Mouse (Mus musculus) kidney, postnatal 0 days (tissue): Measurements from ENCODE around the gene Smim23. TPM values are rescaled to one million over a fixed set of nuclear protein-coding genes. Genes with fewer than 3 reads are reported as not detected.

Source experiments
- ATAC-seq: fragments of 200-750 bp; cut with Nextera tagmentation; replicated peaks from 2 replicates; pipeline ENCODE4 v1.8.0; 2017; ENCODE audit warnings: low read depth, moderate number of reproducible peaks, moderate TSS enrichment, moderate library complexity; ENCODE audit not compliant: low FRiP score
- DNase-seq: peaks from one replicate; pipeline ENCODE4 v3.0.0-alpha.2; 2016; ENCODE audit warnings: low spot score
- H3K27ac ChIP-seq: fragments of 300-500 bp; sonication (generic); 2 replicates; pipeline ENCODE4 v1.5.1; 2014; ENCODE audit warnings: mild to moderate bottlenecking
- H3K27me3 ChIP-seq: fragments of 300-500 bp; sonication (generic); 2 replicates; pipeline ENCODE4 v1.6.1; 2014; ENCODE audit warnings: low read length, mixed read lengths; ENCODE audit not compliant: insufficient read depth
- H3K36me3 ChIP-seq: fragments of 300-500 bp; sonication (generic); 2 replicates; pipeline ENCODE4 v1.6.1; 2014; ENCODE audit warnings: low read length, mixed read lengths; ENCODE audit not compliant: insufficient read depth
- H3K4me1 ChIP-seq: fragments of 300-500 bp; sonication (generic); replicated peaks from 2 replicates; pipeline ENCODE4 v1.6.1; 2014; ENCODE audit warnings: antibody characterized with exemption, low read length, mixed read lengths; ENCODE audit not compliant: insufficient read depth
- H3K4me2 ChIP-seq: fragments of 300-500 bp; sonication (generic); 2 replicates; pipeline ENCODE4 v1.6.1; 2014; ENCODE audit warnings: mild to moderate bottlenecking, low read length, moderate library complexity, mixed read lengths
- H3K4me3 ChIP-seq: fragments of 300-500 bp; sonication (generic); replicated peaks from 2 replicates; pipeline ENCODE4 v1.5.1; 2014; ENCODE audit warnings: low read depth, low read length
- H3K9ac ChIP-seq: fragments of 300-500 bp; sonication (generic); 2 replicates; pipeline ENCODE4 v1.6.1; 2014; ENCODE audit warnings: low read depth, low read length
- H3K9me3 ChIP-seq: fragments of 300-500 bp; sonication (generic); replicated peaks from 2 replicates; pipeline ENCODE4 v1.6.1; 2016; ENCODE audit warnings: low read length, inconsistent platforms, mixed read lengths
- CTCF ChIP-seq: IDR thresholded peaks from 2 replicates; pipeline ENCODE4 v1.5.1; 2016; ENCODE audit warnings: antibody characterized with exemption, low read depth, mild to moderate bottlenecking, moderate library complexity
- WGBS: fragments of 180-500 bp; shearing (Covaris S2); extraction: QIAGEN DNeasy Blood & Tissue Kit; methylation state at CpG from one replicate; pipeline ENCODE4 v1.1.7; 2014; 5-methylcytosine and 5-hydroxymethylcytosine counted together
- polyA plus RNA-seq: library from polyadenylated mRNA; unstranded; fragments of >200 nt; fragmentation: Nextera tagmentation; extraction: Ambion mirVana; gene quantifications from 2 replicates; pipeline ENCODE4 v1.2.1, GENCODE M21; 2015

Smim23 gene
- not detected in 2 replicates for polyA plus RNA-seq

DNA sequence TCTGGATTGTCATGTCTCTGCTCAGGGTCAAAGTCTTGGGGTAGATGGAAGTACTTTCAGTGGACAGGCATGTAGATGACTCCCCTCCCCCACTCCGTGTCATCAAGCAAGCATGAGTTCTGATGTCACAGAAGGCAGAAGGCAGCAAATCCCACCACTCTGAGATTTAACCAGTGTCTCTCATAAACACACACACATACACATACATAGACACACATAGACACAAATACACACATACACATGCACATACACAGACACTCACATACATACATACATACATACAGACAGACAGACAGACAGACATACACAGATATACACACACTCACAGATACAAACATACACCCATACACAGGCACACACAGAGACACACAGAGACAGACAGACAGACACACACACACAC lies at the start of gene Smim23:
Gene Smim23, minus strand, starts transcription at position 101 of the 400 bp plus-strand sequence.
- Histone ChIP-seq H3K4me1 (no peaks in the 10 kb centered on the region), H3K27me3 (no peaks in the 10 kb centered on the region), H3K9me3 (no peaks in the 10 kb centered on the region), H3K36me3 (no peaks in the 10 kb centered on the region), H3K27ac (no peak within 1 kb of the TSS), H3K4me3 (no peak within 1 kb of the TSS), H3K4me2 (no peak within 1 kb of the TSS), H3K9ac (no peak within 1 kb of the TSS)
- ATAC-seq (no peak), DNase-seq (no peak)
- WGBS = 85% methylated on average over 1 of the region's 1 CpGs
- TF ChIP-seq CTCF = no peak

DNA sequence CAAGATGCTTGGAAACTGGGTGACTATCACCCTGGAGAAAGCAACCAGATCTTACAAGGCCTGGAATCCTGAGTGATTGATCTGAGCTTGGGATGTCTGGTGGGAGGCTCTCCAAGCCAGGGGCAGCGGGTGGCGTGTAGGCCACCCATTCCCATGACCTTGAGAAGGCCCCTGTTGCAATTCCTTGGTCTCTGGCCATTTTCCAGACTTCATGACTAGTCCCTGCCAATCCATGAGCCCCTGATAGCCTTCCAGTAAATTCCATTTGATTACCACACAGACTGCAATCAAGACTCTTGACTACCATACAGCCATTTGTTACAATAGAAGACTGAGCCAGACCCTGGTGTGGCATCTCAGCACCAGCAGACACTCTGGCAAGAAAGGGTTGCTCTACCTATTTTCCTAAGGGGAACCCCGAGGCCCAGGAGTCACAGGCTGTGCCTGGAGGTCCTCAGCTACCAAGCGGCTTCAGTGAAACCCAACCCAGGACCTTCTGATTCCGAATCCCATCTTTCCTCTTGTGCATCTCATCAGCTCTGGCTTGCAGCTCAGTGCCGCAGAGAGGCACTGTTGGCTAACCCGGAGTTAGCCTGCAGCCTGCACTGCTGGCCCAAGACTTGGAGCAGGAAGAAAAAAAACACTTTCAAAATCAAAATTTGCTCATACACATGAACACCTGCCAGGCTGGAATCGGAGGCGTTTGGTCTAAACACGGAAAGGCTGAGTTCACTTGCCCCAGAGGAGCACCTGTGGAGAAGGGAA lies 44.4 kb upstream of the Smim23 start:
- ATAC-seq = no peak
- Histone ChIP-seq H3K9me3 (no peaks in the 10 kb centered on the region), H3K27me3 (no peaks in the 10 kb centered on the region), H3K4me2 (no peak overlapping the region), H3K4me3 (no peak overlapping the region), H3K4me1 (no peaks in the 10 kb centered on the region), H3K36me3 (no peaks in the 10 kb centered on the region), H3K9ac (no peak overlapping the region), H3K27ac (no peak overlapping the region)
- 85% methylated on average over 10 of the region's 10 CpGs for WGBS
- no peak for DNase-seq
- TF ChIP-seq CTCF = no peak

DNA sequence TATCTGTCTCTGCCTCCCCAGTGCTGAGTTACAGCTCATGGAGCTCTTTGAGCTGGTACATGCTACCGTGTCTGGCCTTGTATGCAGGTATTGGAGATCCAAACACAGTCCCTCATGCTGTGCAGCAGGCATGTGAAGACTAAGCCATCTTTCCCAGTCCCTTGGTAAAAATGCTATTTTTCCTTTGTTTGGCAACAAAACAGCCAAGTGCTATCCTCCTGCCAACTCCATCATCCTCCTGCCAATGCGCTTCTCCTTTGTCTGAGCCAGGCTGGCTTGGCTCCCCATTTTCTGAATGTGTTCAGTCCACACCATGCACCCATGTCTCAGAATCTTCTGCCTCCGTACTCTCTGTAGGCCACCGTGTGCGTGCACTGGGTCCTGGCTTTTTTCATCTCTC lies 40.2 kb upstream of the Smim23 start:
- ATAC-seq (no peak), DNase-seq (no peak)
- no peak overlapping the region for H3K4me3 ChIP-seq
- no peaks in the 10 kb centered on the region for H3K36me3 ChIP-seq
- H3K4me2 ChIP-seq = no peak overlapping the region
- no peaks in the 10 kb centered on the region for H3K4me1 ChIP-seq
- no peak for TF ChIP-seq CTCF
- no peaks in the 10 kb centered on the region for H3K9me3 ChIP-seq
- H3K27ac ChIP-seq = no peak overlapping the region
- 95% methylated on average over 5 of the region's 5 CpGs for WGBS
- H3K9ac ChIP-seq = no peak overlapping the region
- H3K27me3 ChIP-seq = no peaks in the 10 kb centered on the region

DNA sequence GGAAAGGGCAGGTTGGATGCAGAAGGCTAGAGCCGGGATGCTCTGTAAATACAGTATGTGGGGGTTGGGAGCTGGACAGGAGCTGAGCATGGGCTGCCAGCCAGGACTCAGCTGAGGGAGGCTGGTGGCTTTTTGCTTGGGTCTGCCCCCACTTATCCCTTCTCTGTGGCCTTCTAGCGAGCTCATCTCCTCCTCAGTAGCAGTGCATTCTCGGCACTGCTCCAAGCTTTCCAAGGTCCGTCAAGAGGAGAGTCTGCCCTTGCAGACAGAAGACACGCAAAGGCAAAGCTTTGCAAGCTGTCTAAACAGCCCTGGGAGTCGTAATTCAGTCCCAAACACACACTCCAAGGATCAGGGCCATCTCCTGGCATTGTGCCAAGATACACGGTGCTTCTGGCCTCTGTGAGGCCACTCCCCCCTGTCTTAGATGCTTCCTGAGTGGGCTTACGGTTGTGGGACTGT lies 33.0 kb upstream of the Smim23 start:
- ATAC-seq (peak; percentile 76), DNase-seq (peak; percentile 79)
- Histone ChIP-seq H3K36me3 (no peaks in the 10 kb centered on the region), H3K9me3 (no peaks in the 10 kb centered on the region), H3K4me2 (no peak overlapping the region), H3K4me1 (no peaks in the 10 kb centered on the region), H3K27ac (no peak overlapping the region), H3K9ac (no peak overlapping the region), H3K4me3 (no peak overlapping the region), H3K27me3 (no peaks in the 10 kb centered on the region)
- WGBS = 10% methylated on average over 8 of the region's 8 CpGs
- TF ChIP-seq CTCF = no peak

DNA sequence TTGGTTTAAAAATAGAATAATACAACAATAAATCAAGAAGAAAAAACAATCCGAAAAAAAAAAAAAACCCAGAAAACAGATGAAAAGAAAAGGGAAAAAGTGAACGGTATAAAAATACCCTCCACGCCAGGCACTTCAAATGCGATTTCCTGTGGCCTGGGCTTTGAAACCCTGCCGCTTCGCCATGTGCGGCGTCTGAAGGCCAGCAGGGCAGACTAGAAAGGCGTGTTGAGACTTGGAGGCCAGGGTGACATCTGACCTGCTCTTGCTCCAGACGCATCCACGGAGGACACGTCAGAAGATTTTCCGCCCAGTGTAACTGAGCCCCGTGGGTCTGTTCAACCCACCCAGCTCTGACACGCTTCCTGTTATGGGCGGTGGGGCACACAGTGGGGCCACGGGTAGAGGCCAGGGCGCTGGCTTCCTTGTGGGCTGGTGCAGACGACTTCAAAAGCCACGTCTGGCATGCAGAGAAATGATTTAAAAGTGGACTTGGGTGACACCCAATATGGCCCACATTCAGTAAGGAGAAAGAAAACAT lies 22.3 kb upstream of the Smim23 start:
- DNase-seq (peak; percentile 28), ATAC-seq (no peak)
- WGBS = 21% methylated on average over 20 of the region's 20 CpGs

DNA sequence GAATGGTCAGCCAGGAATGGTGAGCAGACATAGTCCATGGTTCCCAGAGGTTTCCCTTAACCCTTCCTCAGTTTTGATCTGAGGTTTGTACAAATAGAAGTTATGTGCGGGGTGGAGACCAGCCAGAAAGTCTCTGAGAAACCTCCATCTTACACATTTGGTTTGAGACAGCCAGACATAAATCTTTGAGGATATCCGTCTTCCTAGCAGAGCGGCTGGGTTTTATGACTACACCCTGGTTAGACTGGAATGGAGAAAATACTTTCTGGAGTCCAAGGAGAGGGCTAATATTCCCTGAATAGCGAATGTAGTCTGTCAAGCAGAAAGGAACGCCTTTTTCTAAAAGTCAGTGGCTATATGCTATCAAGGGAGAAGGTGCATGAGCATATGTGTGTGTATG lies 16.8 kb upstream of the Smim23 start:
- Histone ChIP-seq H3K9ac (no peak overlapping the region), H3K27me3 (no peaks in the 10 kb centered on the region), H3K36me3 (no peaks in the 10 kb centered on the region), H3K9me3 (no peaks in the 10 kb centered on the region), H3K27ac (no peak overlapping the region), H3K4me2 (no peak overlapping the region), H3K4me1 (no peaks in the 10 kb centered on the region), H3K4me3 (no peak overlapping the region)
- no peak for ATAC-seq
- WGBS = 26% methylated on average over 5 of the region's 5 CpGs
- peak; percentile 71 for DNase-seq
- no peak for TF ChIP-seq CTCF

More for the DNA sequence above, 22.3 kb upstream of the Smim23 start:
- no peaks in the 10 kb centered on the region for H3K27me3 ChIP-seq
- no peaks in the 10 kb centered on the region for H3K4me1 ChIP-seq
- no peaks in the 10 kb centered on the region for H3K36me3 ChIP-seq
- no peak overlapping the region for H3K4me2 ChIP-seq
- H3K27ac ChIP-seq = no peak overlapping the region
- TF ChIP-seq CTCF = no peak
- H3K4me3 ChIP-seq = no peak overlapping the region
- H3K9ac ChIP-seq = 0 out of 2 replicates have a peak overlapping the region, but pooled peaks have one; percentile 35
- H3K9me3 ChIP-seq = no peaks in the 10 kb centered on the region
